Mouse (Mus musculus): ENCODE measurements around the gene Gm21970.

Gene Gm21970

DNA sequence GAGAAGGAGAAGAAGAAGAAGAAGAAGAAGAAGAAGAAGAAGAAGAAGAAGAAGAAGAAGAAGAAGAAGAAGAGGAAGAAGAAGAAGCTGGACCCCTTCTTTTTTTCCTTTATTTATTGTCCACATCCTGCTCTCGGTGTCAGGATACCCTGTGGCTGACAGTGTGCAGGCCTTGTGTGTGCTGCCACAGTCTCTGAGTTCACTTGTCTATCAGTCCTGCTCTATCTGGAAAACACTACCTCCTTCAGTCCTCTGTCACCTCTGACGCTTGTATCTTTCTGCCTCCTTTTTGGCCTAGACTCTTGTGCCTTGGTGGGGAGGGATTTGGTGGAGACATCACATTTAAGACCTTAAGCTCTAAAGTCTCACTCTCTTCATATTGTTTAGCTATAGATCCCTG is 71.9 kb downstream of the Gm21970 start:
- no peak for DNase-seq (ENCODE audit: low read depth)

DNA sequence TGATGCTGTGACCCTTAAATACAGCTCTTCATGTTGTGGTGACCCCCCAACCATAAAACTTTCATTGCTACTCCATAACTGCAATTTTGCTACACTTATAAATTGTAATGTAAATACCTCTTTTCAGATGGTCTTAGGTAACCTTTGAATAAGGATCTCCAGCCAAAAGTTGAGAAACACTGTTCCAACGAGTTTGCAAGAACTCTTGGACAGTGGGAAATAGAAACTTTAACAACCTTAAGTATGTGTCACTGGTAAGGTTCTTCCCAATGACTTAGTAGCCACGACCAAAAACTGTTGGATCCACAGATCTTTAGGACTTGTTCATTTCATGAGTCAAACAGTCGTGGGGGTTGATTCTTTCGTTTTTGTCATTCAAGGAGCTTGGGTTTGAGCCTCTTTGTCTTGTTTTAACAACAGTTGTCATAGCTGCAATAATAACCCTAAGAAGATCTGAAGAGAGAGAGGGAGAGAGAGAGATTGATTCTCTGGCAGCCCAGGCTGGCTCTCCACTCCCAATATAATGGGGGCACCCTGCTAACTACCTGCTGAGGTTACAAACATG is 72.4 kb downstream of the Gm21970 start:
- DNase-seq (ENCODE audit: low read depth), result no peak

DNA sequence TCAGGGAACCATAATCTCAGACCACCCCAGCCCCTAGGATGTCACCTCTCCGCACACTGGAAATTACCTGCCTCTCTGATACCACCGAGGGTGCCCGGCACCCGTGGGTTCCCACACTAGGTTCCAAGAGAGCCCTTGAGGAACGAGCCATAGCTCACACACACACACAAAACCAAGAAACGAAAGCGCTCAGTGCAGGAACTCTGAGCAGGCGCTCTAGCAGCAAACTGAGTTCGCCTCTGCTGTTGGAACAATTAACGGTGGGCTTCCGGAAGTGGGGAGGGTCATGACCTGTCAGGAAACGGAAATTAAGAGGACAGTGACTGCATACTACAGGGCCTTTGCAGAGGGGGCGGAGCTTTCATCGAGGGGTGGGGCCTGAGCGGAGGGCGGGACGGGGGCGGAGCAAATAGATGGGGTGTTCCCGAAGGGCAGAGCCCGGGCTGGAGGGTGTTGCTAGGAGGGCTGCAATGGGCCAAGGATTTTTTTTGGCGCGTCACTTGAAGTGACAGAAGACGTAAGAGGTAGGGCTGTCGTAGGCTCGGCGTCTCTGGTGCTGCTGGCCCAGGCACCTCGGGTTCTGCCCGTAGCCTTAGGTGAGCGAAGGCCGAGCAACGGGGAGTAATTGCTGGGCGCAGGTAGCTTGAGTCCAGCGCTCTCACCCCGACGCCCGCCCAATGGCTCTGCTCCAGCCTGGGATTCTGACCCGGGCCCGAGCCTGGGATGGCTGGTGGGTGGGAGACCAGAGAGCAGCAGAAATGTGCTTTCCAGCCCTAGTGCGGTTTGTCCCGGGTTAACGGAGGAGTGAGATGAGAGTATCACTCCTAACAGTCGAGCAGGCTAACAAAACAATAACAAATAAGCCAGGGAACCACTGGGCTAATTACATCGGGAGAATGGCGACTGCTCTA is 73.3 kb downstream of the Gm21970 start:
- peak; percentile 47 for DNase-seq (ENCODE audit: low read depth)

DNA sequence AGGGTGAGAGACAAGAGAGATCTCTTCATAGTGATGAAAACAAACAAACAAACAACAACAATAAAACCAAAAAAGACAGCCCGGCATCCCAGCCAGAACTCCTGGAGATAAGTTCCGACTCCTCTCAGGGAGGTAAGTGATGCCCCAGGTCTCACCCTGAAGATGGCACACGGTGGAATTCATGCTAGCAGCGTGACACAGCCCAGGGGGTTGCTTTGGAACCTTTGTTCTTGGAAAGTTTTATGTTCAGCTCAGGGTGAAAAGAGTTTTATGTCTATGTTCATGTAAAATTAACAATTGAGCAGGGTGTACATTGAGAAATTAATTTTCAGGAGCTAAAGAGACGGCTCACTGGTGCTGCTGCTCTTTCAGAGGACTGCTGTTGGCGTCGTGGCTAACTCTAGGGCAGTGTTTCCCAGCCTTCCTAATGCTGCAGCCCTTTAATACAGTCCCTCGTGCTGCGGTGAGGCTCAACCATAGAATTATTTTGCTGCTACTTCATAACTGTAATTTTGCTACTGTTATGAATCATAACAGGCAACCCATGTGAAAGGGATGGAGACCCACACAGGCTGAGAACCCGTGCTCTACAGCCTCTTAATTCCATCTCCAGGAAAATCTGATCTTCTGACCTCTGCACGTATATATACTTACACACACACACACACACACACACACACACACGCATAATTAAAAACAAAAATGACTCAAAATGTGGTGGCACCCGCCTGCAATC is 74.2 kb downstream of the Gm21970 start:
- no peak for DNase-seq (ENCODE audit: low read depth)

DNA sequence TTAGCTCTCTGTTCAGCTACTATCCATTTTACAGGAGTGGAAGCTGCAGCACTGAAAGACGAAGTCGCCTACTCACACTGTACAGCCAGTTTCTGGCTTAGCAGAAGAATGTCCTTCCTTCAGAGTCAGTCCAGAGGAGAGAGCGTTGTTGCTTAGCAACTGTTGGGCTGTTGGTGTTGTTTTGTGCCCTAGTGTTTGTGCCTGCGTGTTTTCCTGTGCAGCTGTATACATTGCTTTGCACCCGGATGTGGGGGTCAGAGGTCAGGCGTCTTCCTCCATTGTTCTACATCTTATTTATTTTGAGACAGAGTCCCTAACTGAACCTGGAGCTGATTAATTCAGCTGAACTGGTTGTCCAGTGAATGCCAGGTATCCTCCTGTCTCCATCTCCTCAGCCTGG is 75.0 kb downstream of the Gm21970 start:
- DNase-seq (ENCODE audit: low read depth), result no peak

All from fibroblast of lung, adult 2 months (primary cell).